Mouse (Mus musculus) liver, embryonic 11.5 days (tissue): Measurements from ENCODE around the gene Btbd35f11. TPM values are rescaled to one million over a fixed set of nuclear protein-coding genes. Genes with fewer than 3 reads are reported as not detected.
"Not testable (repeated sequence)": the region's sequence is repeated elsewhere in the genome, so short reads cannot be mapped to it uniquely, and the experiment has no call there.

Source experiments
- ATAC-seq: fragments of 200-750 bp; cut with Nextera tagmentation; replicated peaks from 2 replicates; pipeline ENCODE4 v1.8.0; 2017; ENCODE audit warnings: moderate number of reproducible peaks, mild to moderate bottlenecking, moderate TSS enrichment, moderate library complexity; ENCODE audit not compliant: low FRiP score
- DNase-seq: peaks from one replicate; pipeline ENCODE4 v3.0.0-alpha.2; 2017; ENCODE audit warnings: low spot score
- H3K27ac ChIP-seq: fragments of 300-500 bp; sonication (generic); 2 replicates; pipeline ENCODE4 v1.5.1; 2014; ENCODE audit warnings: mild to moderate bottlenecking, low read depth, low read length, control low read depth
- H3K27me3 ChIP-seq: fragments of 300-500 bp; sonication (generic); replicated peaks from 2 replicates; pipeline ENCODE4 v1.6.1; 2014; ENCODE audit warnings: low read length, mixed read lengths; ENCODE audit not compliant: control insufficient read depth, insufficient read depth
- H3K36me3 ChIP-seq: fragments of 300-500 bp; sonication (generic); 2 replicates; pipeline ENCODE4 v1.6.1; 2014; ENCODE audit warnings: mild to moderate bottlenecking, low read length, moderate library complexity, mixed read lengths; ENCODE audit not compliant: control insufficient read depth, insufficient read depth
- H3K4me1 ChIP-seq: fragments of 300-500 bp; sonication (generic); replicated peaks from 2 replicates; pipeline ENCODE4 v1.6.1; 2014; ENCODE audit warnings: low read length, mixed read lengths; ENCODE audit not compliant: control insufficient read depth, insufficient read depth
- H3K4me2 ChIP-seq: fragments of 300-500 bp; sonication (generic); 2 replicates; pipeline ENCODE4 v1.6.1; 2014; ENCODE audit warnings: mild to moderate bottlenecking, control low read depth, moderate library complexity
- H3K4me3 ChIP-seq: fragments of 300-500 bp; sonication (generic); 2 replicates; pipeline ENCODE4 v1.5.1; 2014; ENCODE audit warnings: low read depth, low read length, control low read depth
- H3K9ac ChIP-seq: fragments of 300-500 bp; sonication (generic); 2 replicates; pipeline ENCODE4 v1.6.1; 2014; ENCODE audit warnings: low read depth, low read length, control low read depth
- H3K9me3 ChIP-seq: fragments of 300-500 bp; sonication (generic); 2 replicates; pipeline ENCODE4 v1.6.1; 2016; ENCODE audit warnings: low read length, inconsistent platforms, mixed read lengths; ENCODE audit not compliant: control insufficient read depth
- WGBS: fragments of 180-500 bp; shearing (Covaris S2); extraction: QIAGEN DNeasy Blood & Tissue Kit; methylation state at CpG from one replicate; pipeline ENCODE4 v1.1.7; 2014; 5-methylcytosine and 5-hydroxymethylcytosine counted together
- polyA plus RNA-seq: library from polyadenylated mRNA; unstranded; fragments of >200 nt; fragmentation: Nextera tagmentation; extraction: Ambion mirVana; gene quantifications from 2 replicates; pipeline ENCODE4 v1.2.1, GENCODE M21; 2014

The Btbd35f11 gene
- polyA plus RNA-seq: not detected in 2 replicates

- not testable (repeated sequence) for H3K36me3 ChIP-seq, H3K27me3 ChIP-seq, H3K9me3 ChIP-seq, H3K4me2 ChIP-seq, H3K9ac ChIP-seq, H3K27ac ChIP-seq, H3K4me3 ChIP-seq, H3K4me1 ChIP-seq, DNase-seq, ATAC-seq
- 55% methylated on average over 1 of the region's 3 CpGs for WGBS
These were observed at the start of gene Btbd35f11 for GRCm38 (mm10) chrX:3443590-3443989. Gene Btbd35f11 (minus strand): TSS chrX:3443690.

GRCm38 (mm10) chrX:3409946-3410345, 33.5 kb downstream of the Btbd35f11 start:
- not testable (repeated sequence) for DNase-seq, ATAC-seq, H3K27me3 ChIP-seq, H3K27ac ChIP-seq, H3K4me1 ChIP-seq, H3K36me3 ChIP-seq, H3K9ac ChIP-seq, H3K9me3 ChIP-seq, H3K4me2 ChIP-seq, H3K4me3 ChIP-seq
- 86% methylated on average over 1 of the region's 2 CpGs for WGBS

Other genes with a start within 250 kb of the Btbd35f11 start
- gene Btbd35f24, start 247.9 kb downstream of the Btbd35f11 start, polyA plus RNA-seq: not detected in 2 replicates